Mouse (Mus musculus) lung, postnatal 0 days (tissue): ENCODE data around the gene Tesmin.

ENCODE experiments used
- CTCF ChIP-seq: IDR thresholded peaks from 2 replicates; pipeline ENCODE4 v1.5.1; 2016; ENCODE audit warnings: antibody characterized with exemption, mild to moderate bottlenecking
- EP300 ChIP-seq: IDR thresholded peaks from 2 replicates; pipeline ENCODE4 v1.6.1; 2016; ENCODE audit warnings: antibody characterized with exemption, mild to moderate bottlenecking, control low read depth

DNA sequence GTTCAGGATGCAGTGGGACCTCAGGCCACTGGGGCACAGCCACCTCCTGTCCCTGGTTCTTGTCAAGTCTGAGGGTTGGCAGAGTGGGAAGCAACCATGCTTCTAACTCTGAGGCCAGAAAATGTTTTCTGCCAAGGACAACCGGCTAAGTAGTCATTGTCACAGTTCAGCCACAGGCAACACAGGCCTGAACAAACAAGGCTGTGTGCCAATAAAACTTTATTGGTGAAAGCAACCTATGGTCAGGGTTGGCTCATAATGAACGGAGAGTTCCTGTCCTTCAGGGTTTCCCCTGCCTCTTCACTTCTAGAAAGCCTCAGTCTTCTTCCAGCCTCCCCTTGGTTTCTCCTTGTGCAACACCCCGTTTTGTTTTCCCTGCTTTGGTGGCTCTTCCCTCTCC, 47.2 kb downstream of the Tesmin start:
- no peak for TF ChIP-seq CTCF
- TF ChIP-seq EP300 = no peak
